Mouse (Mus musculus) gastrocnemius, postnatal 10 days (tissue): Measurements from ENCODE around the gene Rab10. TPM values are rescaled to one million over a fixed set of nuclear protein-coding genes. Genes with fewer than 3 reads are reported as not detected.

Experiments used
- DNase-seq: peaks from one replicate; pipeline ENCODE4 v3.0.0; 2021; ENCODE audit warnings: mixed read lengths
- total RNA-seq, 2 experiments: library from RNA; stranded (reverse); gene quantifications; 2 replicates each; pipeline ENCODE4 v1.2.3; 2021

Gene Rab10
- total RNA-seq, 2 experiments from 2014 or later: 208 to 238 TPM

- no peak for DNase-seq
Measured at GRCm38 (mm10) chr12:3296056-3296455, 13.7 kb downstream of the Rab10 start.

- no peak for DNase-seq
Measured at GRCm38 (mm10) chr12:3291849-3292248, 17.9 kb downstream of the Rab10 start.

DNA sequence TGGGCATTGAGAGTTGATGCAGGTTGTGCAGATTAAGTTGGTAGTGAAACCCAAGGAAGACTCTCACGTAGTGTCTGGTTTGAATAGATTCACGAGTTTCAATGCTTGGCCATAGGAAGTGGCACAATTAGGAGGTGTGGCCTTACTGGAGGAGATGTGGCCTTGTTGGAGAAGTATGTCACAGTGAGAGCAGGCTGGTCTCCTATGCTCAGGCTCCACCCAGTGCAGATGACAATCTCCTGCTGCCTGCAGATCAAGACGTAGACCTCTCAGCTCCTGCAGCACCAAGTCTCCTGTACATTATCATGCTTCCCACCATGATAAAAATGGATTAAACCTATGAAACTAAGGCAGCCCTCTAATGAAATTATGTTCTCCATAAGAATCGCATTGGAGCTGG is 18.7 kb downstream of the Rab10 start:
- DNase-seq: no peak

DNA sequence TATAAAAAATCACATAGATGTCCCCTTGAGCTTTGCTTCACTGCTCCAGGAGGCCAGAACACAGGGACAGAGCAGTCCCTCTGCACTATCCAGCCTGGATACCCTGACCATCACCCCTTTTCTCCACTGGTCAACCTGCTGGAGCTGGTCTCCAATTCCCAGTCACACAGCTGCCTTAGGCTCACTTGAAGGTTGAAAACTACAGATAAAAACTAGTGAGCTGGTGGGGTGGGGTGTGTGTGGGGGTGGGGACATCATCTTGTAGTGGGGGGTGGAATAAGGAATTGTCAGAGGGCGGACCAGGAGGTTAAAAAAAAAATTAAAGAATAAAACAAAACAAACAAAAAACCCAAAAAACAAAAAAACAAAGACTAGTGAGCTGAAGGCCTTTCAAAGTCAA is 21.3 kb downstream of the Rab10 start:
- no peak for DNase-seq

DNA sequence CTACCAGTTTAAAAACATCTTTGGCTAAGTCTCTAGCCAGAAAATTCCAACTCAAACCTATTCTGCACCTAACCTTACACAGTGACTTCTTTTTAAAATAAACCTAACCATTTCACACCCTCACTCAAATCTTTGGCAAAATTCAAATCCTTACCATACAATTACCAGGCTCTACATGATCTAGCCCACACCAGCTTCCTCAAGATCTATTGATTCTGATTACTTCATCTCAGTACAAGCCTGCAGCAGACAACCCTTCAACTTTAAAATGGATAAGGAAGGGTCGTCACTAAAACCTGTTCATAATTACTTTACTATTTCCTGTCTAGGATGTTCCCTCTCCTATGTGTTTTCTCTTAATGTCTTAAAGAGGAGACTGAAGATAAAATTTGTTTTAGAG is 23.9 kb downstream of the Rab10 start:
- DNase-seq: no peak

- no peak for DNase-seq
Measured at GRCm38 (mm10) chr12:3285377-3285776, 24.4 kb downstream of the Rab10 start.

DNA sequence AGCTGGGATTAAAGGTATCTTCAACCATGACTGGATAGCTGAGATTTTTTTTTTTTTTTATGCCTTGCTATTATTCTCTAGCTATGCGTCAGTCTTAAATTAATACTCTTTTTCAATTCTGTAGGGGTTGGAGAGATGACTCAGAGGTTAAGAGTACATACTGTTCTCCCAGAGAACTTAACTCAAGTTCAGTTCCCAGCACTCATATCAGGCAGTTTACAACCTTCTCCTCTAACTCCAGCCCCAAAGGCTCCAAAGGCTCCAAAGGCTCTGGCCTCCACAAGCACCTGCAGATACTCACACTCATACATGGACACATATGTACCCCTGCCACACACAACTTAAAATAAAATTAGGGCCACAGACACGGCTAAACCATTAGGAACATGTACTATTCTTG is 25.3 kb downstream of the Rab10 start:
- DNase-seq: no peak

DNA sequence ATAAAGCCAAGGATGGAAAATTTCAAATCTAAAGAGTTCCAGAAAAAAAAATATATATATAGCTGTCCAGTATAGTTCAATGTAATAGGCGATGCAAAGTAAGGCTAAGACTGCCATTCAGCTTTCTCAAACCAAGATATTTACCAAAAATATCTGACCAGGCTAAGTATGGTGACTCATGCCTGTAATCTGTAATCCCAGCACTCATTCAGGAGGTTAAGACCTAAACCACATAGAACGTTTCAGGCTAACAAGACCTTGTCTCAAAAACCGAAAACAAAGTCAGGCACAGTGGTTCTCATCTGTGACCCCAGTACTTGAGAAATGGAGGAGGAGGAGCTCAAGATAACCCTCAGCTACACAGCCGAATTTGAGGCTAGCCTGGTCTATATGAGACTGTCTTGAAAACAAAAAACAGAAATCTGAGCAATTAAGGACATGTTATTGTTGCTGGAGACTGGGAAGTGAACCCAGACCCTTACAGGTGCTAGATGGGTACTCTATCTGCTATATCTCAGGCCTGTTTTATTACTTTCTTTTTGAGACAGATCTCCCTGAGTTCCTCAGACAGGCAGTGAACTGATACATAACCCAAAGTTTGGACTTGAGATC is 25.8 kb downstream of the Rab10 start:
- no peak for DNase-seq

DNA sequence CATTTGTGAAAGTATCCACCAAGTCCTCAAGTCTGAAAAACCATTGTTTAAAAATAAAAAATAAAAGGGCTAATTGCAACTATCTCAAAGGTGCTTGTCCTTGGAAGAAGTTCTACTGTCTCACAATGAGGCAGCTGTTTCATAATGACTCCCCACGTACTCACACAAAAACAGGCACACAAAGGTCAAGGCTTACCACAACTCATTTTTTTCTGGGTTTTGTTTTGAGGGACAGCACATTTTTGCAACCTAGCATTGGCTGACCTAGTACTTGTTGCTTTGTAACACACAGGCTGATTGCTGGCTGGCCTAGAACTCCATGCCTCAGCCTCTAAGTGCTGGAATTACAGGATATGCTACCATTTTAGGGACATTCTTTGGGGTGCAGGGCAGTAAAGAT is 26.8 kb downstream of the Rab10 start:
- no peak for DNase-seq

DNA sequence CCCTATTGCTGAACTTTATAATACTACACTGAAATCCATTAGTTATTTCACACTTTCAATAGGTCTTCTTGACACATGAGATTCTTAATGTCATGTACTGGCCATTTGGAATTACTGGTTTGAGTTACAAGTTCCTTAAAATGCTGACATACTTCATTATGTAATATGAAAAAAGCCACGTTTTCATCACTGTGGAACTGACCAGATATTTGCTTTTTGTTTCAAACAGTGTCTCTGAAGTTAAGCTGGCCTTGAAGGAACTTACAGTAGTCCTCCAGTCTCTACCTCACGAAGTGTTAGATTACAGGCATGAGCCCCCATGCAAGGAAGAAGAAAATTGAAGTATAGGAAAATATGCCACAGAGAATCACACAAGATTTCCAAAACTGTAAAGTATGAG is 27.2 kb downstream of the Rab10 start:
- DNase-seq: no peak

- DNase-seq: no peak
Measured at GRCm38 (mm10) chr12:3278880-3279339, 30.9 kb downstream of the Rab10 start.

- DNase-seq: no peak
Measured at GRCm38 (mm10) chr12:3270818-3271217, 39.0 kb downstream of the Rab10 start.

DNA sequence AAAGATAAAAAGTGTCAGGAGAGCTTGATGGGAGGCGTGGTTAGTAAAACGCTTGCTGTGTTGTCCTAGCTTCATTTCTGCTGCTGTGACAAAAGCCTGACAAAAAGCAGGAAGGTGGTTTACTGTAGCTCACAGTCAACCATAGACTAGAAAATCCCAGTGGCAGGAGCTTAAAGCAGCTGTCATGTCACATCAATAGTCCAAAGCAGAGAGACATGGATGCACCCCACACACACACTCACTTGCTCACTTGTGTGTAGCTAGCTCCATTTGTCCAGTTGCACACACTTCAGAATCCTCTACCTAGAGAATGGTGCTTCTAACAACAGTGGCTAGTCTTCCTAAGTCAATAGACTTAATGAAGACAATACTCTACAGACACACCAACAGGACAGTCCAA is 42.4 kb downstream of the Rab10 start:
- DNase-seq: no peak

DNA sequence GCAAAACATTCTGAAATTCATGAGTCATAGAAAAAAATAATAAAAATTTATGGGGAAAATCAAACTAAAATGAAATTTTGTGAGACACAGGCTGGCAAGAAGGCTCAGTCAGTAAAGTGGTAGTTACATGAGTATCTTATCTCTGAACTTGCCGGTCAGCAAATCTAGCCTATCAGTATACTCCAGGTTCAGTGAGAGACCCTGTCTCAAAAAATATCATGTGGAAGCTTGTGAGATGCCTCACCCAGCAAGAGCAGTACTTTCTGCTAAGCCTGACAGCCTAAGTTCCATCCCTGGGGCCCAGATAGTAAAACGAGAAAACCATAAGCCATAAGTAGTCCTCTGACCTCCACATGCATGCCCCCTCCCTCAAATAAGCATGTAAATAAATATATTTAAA is 44.6 kb downstream of the Rab10 start:
- no peak for DNase-seq

- DNase-seq: no peak
Measured at GRCm38 (mm10) chr12:3264449-3264848, 45.3 kb downstream of the Rab10 start.

GRCm38 (mm10) chr12:3261596-3261995 is 48.2 kb downstream of the Rab10 start:
- no peak for DNase-seq

DNA sequence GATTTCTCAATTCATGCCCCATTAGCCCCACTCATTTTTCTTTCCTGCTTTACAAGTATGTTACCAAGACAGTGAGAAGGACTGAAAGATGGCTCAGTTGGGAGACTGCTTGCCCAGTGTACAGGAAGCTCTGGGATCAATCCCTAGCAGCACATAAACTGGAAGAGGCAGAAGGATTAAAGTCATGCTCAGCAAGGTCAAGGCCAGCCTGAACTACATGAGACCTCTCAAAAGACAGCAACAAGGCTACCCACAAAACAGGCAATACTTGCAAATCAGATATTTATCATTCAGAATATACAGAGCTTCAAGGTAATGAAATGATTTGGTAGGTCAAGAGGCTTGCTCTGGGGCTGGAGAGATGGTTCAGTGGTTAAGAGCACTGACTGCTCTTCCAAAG is 53.8 kb downstream of the Rab10 start:
- DNase-seq: no peak

DNA sequence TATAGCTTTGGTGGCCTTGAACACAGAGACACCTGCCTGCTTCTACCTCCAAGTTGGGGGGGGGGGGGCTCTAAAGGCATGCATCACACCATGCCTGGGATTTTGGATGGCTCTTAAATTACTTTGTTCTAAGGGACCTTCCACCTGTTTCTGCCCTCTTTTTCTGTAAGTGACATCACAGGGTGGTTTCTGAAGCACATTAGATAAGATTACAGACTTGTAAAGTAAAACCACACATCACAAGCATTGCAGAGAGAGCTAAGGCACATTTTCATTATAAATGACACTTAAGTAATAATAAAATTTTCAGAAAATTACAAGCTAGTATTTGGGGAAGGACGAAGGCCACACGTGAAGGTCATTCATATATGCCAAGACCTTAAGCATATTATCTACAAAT is 54.3 kb downstream of the Rab10 start:
- no peak for DNase-seq

DNA sequence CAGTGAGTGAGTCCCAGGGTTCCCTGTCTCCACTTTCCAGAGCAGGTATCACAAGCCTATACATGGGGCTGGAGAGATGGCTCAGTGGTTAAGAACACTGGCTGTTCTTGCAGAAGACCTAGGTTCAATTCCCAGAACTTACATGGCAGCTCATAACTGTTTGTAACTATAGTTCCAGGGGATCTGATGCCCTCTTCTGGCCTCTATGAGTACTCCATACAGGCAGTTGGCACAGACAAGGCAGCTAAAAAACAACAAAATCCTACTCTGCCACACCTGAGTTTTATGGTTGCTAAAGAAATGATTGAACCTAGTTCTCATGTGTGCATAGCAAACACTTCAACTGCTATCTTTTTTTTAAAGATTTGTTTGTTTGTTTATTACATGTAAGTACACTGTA is 56.2 kb downstream of the Rab10 start:
- no peak for DNase-seq

GRCm38 (mm10) chr12:3246091-3246490 is 63.7 kb downstream of the Rab10 start:
- no peak for DNase-seq

GRCm38 (mm10) chr12:3239544-3239943 is 70.2 kb downstream of the Rab10 start:
- no peak for DNase-seq

DNA sequence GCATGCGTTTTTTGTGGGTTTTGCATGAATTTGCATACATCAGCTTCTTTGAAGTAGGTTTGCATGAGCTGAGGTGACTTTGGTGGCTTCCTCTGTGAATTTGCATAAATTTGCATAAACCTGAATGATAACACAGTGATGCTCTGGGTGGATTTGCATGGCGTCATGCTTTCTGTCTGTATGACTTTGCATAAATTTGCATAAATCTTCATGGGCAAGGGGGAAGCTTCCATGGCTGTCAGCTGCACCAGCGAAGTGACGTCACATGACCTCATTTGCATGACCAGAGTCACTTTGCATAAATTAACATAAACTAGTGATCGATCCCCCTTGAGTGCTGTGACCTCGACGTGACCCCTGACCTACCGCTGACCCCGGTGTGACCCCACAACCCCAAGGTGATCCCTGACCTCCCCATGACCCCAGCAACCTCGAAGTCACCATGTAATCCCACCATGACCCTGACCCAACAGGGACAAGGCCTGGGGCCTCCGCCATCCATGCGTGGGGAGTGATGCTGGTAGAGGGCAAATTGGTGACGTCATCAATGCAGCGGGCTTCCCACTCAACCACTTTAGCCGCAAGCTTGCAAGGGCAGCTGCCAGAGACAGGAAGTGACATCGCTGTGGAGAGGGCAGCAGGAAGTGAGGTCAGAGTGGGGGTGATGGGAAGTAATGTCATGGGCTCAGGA is 71.3 kb downstream of the Rab10 start:
- no peak for DNase-seq

DNA sequence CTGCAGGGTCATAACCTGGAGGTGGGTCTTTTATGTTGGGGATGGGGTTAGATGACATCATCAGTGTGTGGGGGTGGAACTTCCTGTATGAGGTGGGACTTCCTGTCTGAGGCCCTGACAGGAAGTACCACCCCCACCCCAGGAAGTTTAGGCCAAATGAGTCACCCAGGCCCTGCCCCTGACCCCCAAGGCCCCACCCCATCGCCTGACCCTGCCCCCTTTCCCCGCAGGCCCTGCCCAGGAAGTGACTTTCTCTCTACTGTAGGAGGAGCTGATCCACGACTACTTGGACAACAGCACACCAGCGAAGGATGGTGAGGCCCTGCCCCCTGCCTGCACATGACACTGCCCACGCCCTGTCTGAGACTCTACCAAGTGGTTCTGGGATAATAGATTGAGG is 72.0 kb downstream of the Rab10 start:
- DNase-seq: no peak
